Mouse (Mus musculus) stomach, embryonic 14.5 days (tissue): ENCODE measurements around the gene Usp50. TPM values are rescaled to one million over a fixed set of nuclear protein-coding genes. Genes with fewer than 3 reads are reported as not detected.

Experiments
- ATAC-seq: fragments of 200-750 bp; cut with Nextera tagmentation; 2 replicates; pipeline ENCODE4 v1.8.0; 2017; ENCODE audit warnings: low read depth, moderate TSS enrichment; ENCODE audit not compliant: insufficient number of reproducible peaks, insufficient read depth, low FRiP score
- H3K27ac ChIP-seq: fragments of 300-500 bp; sonication (generic); 2 replicates; pipeline ENCODE4 v1.5.1; 2014; ENCODE audit warnings: mild to moderate bottlenecking, low read length, moderate library complexity, mixed read lengths
- H3K27me3 ChIP-seq: fragments of 300-500 bp; sonication (generic); 2 replicates; pipeline ENCODE4 v1.6.1; 2014; ENCODE audit warnings: low read length, control low read depth, mixed read lengths; ENCODE audit not compliant: control insufficient read depth, insufficient read depth
- H3K36me3 ChIP-seq: fragments of 300-500 bp; sonication (generic); 2 replicates; pipeline ENCODE4 v1.6.1; 2014; ENCODE audit warnings: mild to moderate bottlenecking, control low read depth, low read length, moderate library complexity, mixed read lengths; ENCODE audit not compliant: control insufficient read depth, insufficient read depth
- H3K4me1 ChIP-seq: fragments of 300-500 bp; sonication (generic); 2 replicates; pipeline ENCODE4 v1.6.1; 2014; ENCODE audit warnings: low read length, control low read depth, mixed read lengths; ENCODE audit not compliant: control insufficient read depth, insufficient read depth
- H3K4me2 ChIP-seq: fragments of 300-500 bp; sonication (generic); replicated peaks from 2 replicates; pipeline ENCODE4 v1.6.1; 2014; ENCODE audit warnings: low read depth, low read length, control low read depth
- H3K4me3 ChIP-seq: fragments of 300-500 bp; sonication (generic); 2 replicates; pipeline ENCODE4 v1.5.1; 2014; ENCODE audit warnings: low read depth, low read length, control low read depth
- H3K9ac ChIP-seq: fragments of 300-500 bp; sonication (generic); replicated peaks from 2 replicates; pipeline ENCODE4 v1.6.1; 2014; ENCODE audit warnings: low read depth, mild to moderate bottlenecking, control low read depth, low read length, moderate library complexity, mixed read lengths
- H3K9me3 ChIP-seq: fragments of 300-500 bp; sonication (generic); 2 replicates; pipeline ENCODE4 v1.6.1; 2016; ENCODE audit warnings: low read depth, low read length, control low read depth; ENCODE audit not compliant: control insufficient read depth
- WGBS: fragments of 180-500 bp; shearing (Covaris S2); extraction: QIAGEN DNeasy Blood & Tissue Kit; methylation state at CpG from one replicate; pipeline ENCODE4 v1.1.7; 2014; 5-methylcytosine and 5-hydroxymethylcytosine counted together
- polyA plus RNA-seq: library from polyadenylated mRNA; unstranded; fragments of >200 nt; fragmentation: Nextera tagmentation; extraction: Ambion mirVana; gene quantifications from 2 replicates; pipeline ENCODE4 v1.2.1, GENCODE M21; 2014

The Usp50 gene
- polyA plus RNA-seq, 1 experiment from 2014 or later, result 3.7 TPM

DNA sequence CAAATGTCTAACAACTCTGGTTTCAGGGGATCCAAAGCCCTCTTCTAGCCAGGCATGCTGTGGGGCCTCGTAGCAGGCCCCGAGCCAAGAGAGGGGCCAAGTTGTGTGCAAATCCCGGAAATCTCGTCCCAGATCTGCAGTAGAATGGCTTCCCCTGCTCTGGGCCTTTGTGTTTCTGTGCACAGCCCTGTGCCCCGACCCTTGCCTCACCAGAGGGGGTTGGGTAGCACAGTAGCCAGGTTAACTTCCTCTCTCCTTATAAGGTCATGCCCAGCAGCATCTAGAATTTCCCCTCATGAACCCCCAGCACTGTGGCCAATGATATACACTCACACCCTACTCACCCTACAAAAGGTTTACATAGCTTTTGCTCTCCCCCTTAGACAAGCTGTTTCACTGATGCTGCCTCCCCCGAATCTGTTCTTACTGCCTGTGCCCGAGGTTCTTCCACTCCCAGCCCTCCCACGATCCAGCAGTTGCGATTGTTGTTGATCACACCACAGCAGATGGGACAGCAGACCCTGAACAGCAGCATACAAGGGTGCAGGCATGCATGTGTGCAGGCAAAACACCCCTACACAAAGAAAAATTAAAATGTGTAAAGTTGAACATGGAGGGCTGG lies 4.6 kb upstream of the Usp50 start:
- no peaks in the 10 kb centered on the region for H3K4me1 ChIP-seq
- H3K36me3 ChIP-seq, result peaks cover 17% of the 10 kb centered on the region
- WGBS, result 35% methylated on average over 9 of the region's 9 CpGs
- H3K27me3 ChIP-seq, result no peaks in the 10 kb centered on the region
- no peak overlapping the region for H3K4me3 ChIP-seq
- peak overlapping the region; percentile 53; the same call in 1 of the 2 replicates for H3K27ac ChIP-seq
- H3K9me3 ChIP-seq, result no peaks in the 10 kb centered on the region
- H3K9ac ChIP-seq, result no peak overlapping the region
- ATAC-seq, result peak; percentile 37
- H3K4me2 ChIP-seq, result no peak overlapping the region

DNA sequence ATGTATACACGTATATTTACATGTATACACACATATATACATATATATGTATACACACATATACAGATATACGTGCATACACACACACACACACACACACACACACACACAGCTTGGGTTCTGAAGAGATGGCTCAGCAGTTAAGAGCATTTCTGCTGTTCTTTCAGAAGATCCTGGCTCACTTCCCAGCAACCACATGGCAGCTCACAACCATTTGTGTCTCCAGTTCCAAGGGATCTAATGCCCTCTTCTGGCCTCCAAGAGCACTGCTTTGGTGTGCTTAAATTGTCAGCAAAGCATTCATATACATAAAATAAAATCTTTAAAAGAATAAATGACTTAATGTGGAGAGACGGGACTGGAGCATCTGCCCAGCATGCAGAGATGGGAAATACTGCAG lies 837 bp downstream of the Usp50 start:
- WGBS, result 81% methylated on average over 3 of the region's 3 CpGs

DNA sequence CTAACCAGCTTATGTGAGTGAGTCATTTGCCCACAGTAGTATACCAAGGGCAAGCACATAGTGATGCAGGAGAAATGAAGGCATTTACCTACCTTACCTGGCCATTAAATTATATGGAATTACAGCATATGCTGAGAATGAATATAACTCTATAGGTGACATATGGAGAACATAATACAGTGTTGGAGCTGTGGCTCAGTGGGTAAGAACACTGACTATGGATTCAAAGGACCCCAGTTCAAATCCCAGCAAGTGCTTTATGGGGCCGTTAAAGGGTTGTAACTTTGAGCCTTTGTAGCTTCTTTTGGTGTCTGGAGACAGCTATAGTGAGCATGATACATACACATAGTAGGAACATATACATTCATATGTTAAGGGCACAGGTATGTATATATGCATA lies 1.8 kb downstream of the Usp50 start:
- H3K9me3 ChIP-seq, result no peaks in the 10 kb centered on the region
- H3K4me2 ChIP-seq, result no peak overlapping the region
- no peak overlapping the region for H3K4me3 ChIP-seq
- no peaks in the 10 kb centered on the region for H3K27me3 ChIP-seq
- WGBS, result 85% methylated on average over 1 of the region's 1 CpGs
- H3K4me1 ChIP-seq, result no peaks in the 10 kb centered on the region
- no peak for ATAC-seq
- no peak overlapping the region for H3K27ac ChIP-seq
- no peaks in the 10 kb centered on the region for H3K36me3 ChIP-seq
- H3K9ac ChIP-seq, result no peak overlapping the region

More for the DNA sequence above, 837 bp downstream of the Usp50 start:
- Histone ChIP-seq H3K4me3 (no peak overlapping the region), H3K36me3 (no peaks in the 10 kb centered on the region), H3K4me2 (no peak overlapping the region), H3K4me1 (no peaks in the 10 kb centered on the region), H3K9me3 (no peaks in the 10 kb centered on the region), H3K27me3 (no peaks in the 10 kb centered on the region), H3K9ac (no peak overlapping the region), H3K27ac (no peak overlapping the region)
- ATAC-seq, result no peak

DNA sequence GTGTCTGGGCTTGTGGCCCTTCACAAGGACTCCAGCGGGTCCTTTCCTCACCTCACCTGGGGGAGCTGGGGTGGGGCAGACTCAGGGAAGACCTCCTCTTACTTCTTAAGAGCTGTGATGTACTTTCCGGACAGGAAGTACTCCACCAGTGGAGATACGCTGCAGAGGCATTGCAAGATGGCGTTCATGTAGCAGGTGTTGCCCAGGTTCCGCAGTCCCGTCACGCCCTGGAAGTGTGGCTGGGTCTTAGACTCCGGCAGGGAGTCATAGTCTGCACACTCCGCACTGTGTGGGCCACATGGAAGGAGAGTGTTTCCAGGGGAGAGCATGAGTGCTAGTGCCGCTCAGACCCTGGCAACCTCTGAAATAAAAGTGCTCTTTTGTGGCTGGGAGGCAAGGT lies 3.0 kb downstream of the Usp50 start:
- H3K27ac ChIP-seq, result no peak overlapping the region
- H3K27me3 ChIP-seq, result no peaks in the 10 kb centered on the region
- WGBS, result 87% methylated on average over 10 of the region's 10 CpGs
- H3K4me2 ChIP-seq, result no peak overlapping the region
- no peak for ATAC-seq
- no peaks in the 10 kb centered on the region for H3K4me1 ChIP-seq
- no peaks in the 10 kb centered on the region for H3K9me3 ChIP-seq
- no peaks in the 10 kb centered on the region for H3K36me3 ChIP-seq
- H3K9ac ChIP-seq, result no peak overlapping the region
- no peak overlapping the region for H3K4me3 ChIP-seq

DNA sequence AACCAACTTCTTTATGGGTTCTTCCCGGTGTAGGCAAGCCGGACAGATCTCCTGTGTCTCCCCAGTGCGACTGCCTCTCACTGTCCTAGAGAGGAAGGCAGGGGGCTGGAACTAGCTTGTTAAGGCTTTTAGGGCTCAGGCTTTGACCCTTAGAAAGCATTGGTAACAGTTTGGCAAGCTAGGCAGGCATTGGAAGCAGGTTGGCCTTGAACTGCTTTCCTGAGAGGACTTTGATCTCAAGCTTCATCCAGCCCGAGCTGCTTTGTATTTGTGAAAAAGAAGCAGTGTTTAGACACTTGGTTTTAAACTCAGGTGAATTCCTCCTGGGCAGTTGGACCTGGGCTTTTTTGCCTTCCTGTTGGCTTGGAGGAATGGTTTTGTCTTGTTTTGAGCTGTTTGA lies 4.5 kb downstream of the Usp50 start:
- Histone ChIP-seq H3K4me2 (no peak overlapping the region), H3K27me3 (no peaks in the 10 kb centered on the region), H3K9me3 (no peaks in the 10 kb centered on the region), H3K4me1 (no peaks in the 10 kb centered on the region), H3K36me3 (no peaks in the 10 kb centered on the region), H3K27ac (no peak overlapping the region), H3K9ac (no peak overlapping the region), H3K4me3 (no peak overlapping the region)
- ATAC-seq, result no peak
- 88% methylated on average over 4 of the region's 4 CpGs for WGBS

DNA sequence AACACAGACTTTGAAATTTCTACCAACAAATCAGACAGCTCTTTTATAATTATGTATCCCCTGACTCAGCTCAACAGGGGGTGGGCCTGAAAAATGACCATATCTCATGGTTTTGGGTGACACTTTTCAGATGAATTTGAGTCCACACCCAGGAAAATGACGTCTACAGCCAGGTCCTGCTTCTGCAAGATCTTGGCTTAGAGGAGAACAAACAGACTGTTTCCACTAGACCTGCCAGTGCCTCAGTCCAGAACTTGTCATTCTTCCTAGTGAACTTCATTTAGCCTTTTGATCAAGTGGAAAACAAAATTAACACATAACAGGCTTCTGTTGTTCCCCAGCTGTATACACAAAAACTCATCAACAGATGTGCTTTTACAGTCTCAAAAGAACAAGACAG lies 6.9 kb downstream of the Usp50 start:
- Histone ChIP-seq H3K27ac (no peak overlapping the region), H3K9ac (no peak overlapping the region), H3K27me3 (no peaks in the 10 kb centered on the region), H3K36me3 (no peaks in the 10 kb centered on the region), H3K4me2 (no peak overlapping the region), H3K4me3 (no peak overlapping the region), H3K9me3 (no peaks in the 10 kb centered on the region), H3K4me1 (no peaks in the 10 kb centered on the region)
- WGBS, result 50% methylated on average over 1 of the region's 1 CpGs
- ATAC-seq, result no peak

DNA sequence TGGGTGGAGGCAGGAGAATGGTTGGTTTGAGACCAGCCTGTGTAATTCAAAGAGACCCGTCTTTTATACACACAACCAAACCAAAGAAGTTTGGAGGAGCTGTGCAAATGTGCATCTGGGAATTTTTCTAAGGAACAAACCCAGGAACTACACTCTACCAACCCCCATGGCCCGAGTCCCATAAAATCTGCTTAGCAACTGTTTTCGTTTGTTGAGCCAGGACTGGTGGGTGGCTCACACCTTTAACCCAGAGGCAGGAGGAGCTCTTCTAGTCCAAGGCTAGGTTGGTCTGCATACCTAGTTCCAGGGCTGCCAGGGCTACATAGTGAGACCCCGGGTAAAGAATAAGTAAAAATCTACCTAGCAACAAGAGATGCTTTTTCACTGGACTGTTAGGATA lies 7.3 kb downstream of the Usp50 start:
- Histone ChIP-seq H3K36me3 (no peaks in the 10 kb centered on the region), H3K4me2 (no peak overlapping the region), H3K4me3 (no peak overlapping the region), H3K9me3 (no peaks in the 10 kb centered on the region), H3K9ac (no peak overlapping the region), H3K27ac (no peak overlapping the region), H3K4me1 (no peaks in the 10 kb centered on the region), H3K27me3 (no peaks in the 10 kb centered on the region)
- no peak for ATAC-seq
- WGBS, result 68% methylated on average over 4 of the region's 4 CpGs

DNA sequence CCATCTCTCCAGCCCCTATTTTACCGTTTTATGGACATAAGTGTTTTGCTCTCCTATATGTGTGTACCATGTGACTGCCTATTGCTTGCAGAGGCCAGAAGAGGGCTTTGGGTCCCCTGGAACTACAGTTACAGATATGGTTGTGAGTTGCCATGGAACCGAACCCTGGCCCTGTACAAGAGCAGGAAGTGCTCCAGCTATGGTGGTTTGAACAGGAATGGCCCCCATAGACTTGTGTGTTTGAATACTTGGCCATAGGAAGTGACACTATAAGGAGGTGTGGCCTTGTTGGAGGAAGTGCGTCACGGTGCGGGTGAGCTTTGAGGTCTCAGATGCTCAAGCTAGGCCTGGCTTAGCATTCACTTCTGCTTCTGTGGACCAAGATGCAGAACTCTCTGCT lies 11.1 kb downstream of the Usp50 start:
- Histone ChIP-seq H3K4me1 (no peaks in the 10 kb centered on the region), H3K4me3 (no peak overlapping the region), H3K27me3 (no peaks in the 10 kb centered on the region), H3K27ac (no peak overlapping the region), H3K9me3 (no peaks in the 10 kb centered on the region), H3K4me2 (no peak overlapping the region), H3K9ac (no peak overlapping the region), H3K36me3 (no peaks in the 10 kb centered on the region)
- WGBS, result 91% methylated on average over 5 of the region's 5 CpGs
- no peak for ATAC-seq
